Mouse (Mus musculus): ENCODE results near the gene Crhbp.

GRCm38 (mm10) chr13:95484664-95485063 is 39.9 kb upstream of the Crhbp start:
- no peak for TF ChIP-seq CTCF (IDR thresholded peaks at IDR 0.05; ENCODE audit: low read depth)
- no peak for TF ChIP-seq EP300 (IDR thresholded peaks at IDR 0.05; ENCODE audit: low read depth)

Data from heart, postnatal 0 days (tissue).